Mouse (Mus musculus) limb, embryonic 13.5 days (tissue): Measurements from ENCODE around the gene Dnhd1. TPM values are rescaled to one million over a fixed set of nuclear protein-coding genes. Genes with fewer than 3 reads are reported as not detected.

Experiments
- ATAC-seq: fragments of 200-750 bp; cut with Nextera tagmentation; 2 replicates; pipeline ENCODE4 v1.8.0; 2017; ENCODE audit warnings: low read depth, moderate number of reproducible peaks, moderate TSS enrichment; ENCODE audit not compliant: low FRiP score
- H3K27ac ChIP-seq: fragments of 300-500 bp; sonication (generic); 2 replicates; pipeline ENCODE4 v1.5.1; 2015; ENCODE audit warnings: inconsistent platforms, mild to moderate bottlenecking, moderate library complexity
- H3K27me3 ChIP-seq: fragments of 300-500 bp; sonication (generic); 2 replicates; pipeline ENCODE4 v1.6.1; 2015; ENCODE audit warnings: mild to moderate bottlenecking, inconsistent platforms
- H3K36me3 ChIP-seq: fragments of 300-500 bp; sonication (generic); 2 replicates; pipeline ENCODE4 v1.6.1; 2015; ENCODE audit warnings: inconsistent platforms, mild to moderate bottlenecking, moderate library complexity
- H3K4me1 ChIP-seq: fragments of 300-500 bp; sonication (generic); 2 replicates; pipeline ENCODE4 v1.6.1; 2015; ENCODE audit warnings: inconsistent platforms
- H3K4me2 ChIP-seq: fragments of 300-500 bp; sonication (generic); replicated peaks from 2 replicates; pipeline ENCODE4 v1.6.1; 2015; ENCODE audit warnings: inconsistent platforms, mild to moderate bottlenecking, moderate library complexity
- H3K4me3 ChIP-seq: fragments of 300-500 bp; sonication (generic); 2 replicates; pipeline ENCODE4 v1.5.1; 2015; ENCODE audit warnings: moderate library complexity, mild to moderate bottlenecking, inconsistent platforms
- H3K9ac ChIP-seq: fragments of 300-500 bp; sonication (generic); 2 replicates; pipeline ENCODE4 v1.6.1; 2015; ENCODE audit warnings: mild to moderate bottlenecking, inconsistent platforms
- H3K9me3 ChIP-seq: fragments of 300-500 bp; sonication (generic); 2 replicates; pipeline ENCODE4 v1.6.1; 2016; ENCODE audit warnings: inconsistent platforms
- WGBS: fragments of 180-500 bp; shearing (Covaris S2); methylation state at CpG from one replicate; pipeline ENCODE4 v1.1.7; 2015; 5-methylcytosine and 5-hydroxymethylcytosine counted together
- polyA plus RNA-seq: library from polyadenylated mRNA; unstranded; fragments of >200 nt; fragmentation: Nextera tagmentation; extraction: Ambion mirVana; gene quantifications from 2 replicates; pipeline ENCODE4 v1.2.1, GENCODE M21; 2015

Gene Dnhd1
- polyA plus RNA-seq, 1 experiment from 2014 or later: 1.7 TPM

GRCm38 (mm10) chr7:105743926-105744590, 93.4 kb downstream of the Dnhd1 start, which contains the start of gene Taf10:
Gene Taf10 (minus strand): TSS chr7:105744361.
- H3K4me3 ChIP-seq: peak within 1 kb of the TSS; percentile 93
- peaks cover 19% of the 10 kb centered on the region for H3K4me1 ChIP-seq
- H3K36me3 ChIP-seq: peaks cover 60% of the 10 kb centered on the region
- ATAC-seq: peak; percentile 96
- no peaks in the 10 kb centered on the region for H3K27me3 ChIP-seq
- peak within 1 kb of the TSS; percentile 86 for H3K4me2 ChIP-seq
- peak within 1 kb of the TSS; percentile 92 for H3K9ac ChIP-seq
- WGBS: under 1% methylated on average over 67 of the region's 67 CpGs
- H3K9me3 ChIP-seq: no peaks in the 10 kb centered on the region
- H3K27ac ChIP-seq: peak within 1 kb of the TSS; percentile 61; the same call in 1 of the 2 replicates

- Histone ChIP-seq H3K36me3 (peaks cover 34% of the 10 kb centered on the region), H3K4me1 (peaks cover 18% of the 10 kb centered on the region)
These were observed 97.1 kb downstream of the Dnhd1 start for GRCm38 (mm10) chr7:105747776-105748175.

DNA sequence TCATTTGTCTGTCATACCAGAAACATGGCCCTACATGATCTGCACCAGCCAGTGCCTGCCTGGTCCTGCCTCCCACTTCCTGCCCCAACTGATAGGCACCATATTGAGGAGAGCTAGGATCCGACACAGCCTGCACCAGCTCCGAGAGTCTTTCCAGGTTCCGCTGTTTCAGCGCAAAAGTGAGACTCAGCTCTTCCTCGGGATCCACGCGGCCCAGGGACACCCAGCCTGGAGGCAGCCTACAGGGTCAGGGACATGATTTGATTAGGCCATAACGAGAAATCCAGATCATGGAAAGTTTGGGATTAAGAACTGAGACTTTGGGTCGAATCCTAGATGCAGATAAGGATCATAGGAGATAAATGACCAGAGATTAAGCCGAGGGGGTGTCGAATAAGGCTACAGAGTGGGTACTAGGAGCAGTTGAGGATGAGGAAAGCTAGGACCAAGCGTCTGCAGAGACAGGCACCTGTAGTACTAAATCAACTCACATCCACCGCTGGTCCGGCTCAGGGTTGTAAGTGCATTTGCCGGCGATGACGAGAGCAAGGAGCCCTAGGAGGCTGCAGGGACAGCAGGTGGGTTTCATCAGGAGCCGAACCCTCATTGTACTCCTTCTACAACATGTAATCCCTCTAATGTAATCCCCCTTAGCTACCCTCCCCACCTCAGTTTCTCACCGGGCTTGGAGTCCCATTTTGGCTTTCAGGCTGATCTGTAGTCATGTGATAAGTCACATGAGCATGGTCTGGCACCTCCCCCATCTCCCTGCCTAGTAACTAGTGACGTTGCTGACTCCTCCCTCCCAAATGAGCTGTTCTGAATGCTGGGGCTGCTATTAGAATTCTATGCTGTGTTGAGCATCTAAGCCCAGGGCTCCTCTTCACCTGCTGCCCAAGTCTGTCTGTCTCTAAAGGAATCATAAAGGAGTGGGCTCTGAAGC, 101.1 kb downstream of the Dnhd1 start, which contains the start of gene Tpp1:
TSS of gene Tpp1 (minus strand) at position 745 of the 943 bp plus-strand sequence.
- WGBS: 23% methylated on average over 20 of the region's 20 CpGs
- peak within 1 kb of the TSS; percentile 72 for H3K9ac ChIP-seq
- H3K4me3 ChIP-seq: peak within 1 kb of the TSS; percentile 59
- H3K4me1 ChIP-seq: peaks cover 5% of the 10 kb centered on the region
- no peaks in the 10 kb centered on the region for H3K9me3 ChIP-seq
- H3K36me3 ChIP-seq: peaks cover 63% of the 10 kb centered on the region
- no peaks in the 10 kb centered on the region for H3K27me3 ChIP-seq
- ATAC-seq: peak; percentile 92
- peak within 1 kb of the TSS; percentile 77 for H3K4me2 ChIP-seq
- 0 out of 2 replicates have a peak within 1 kb of the TSS, but pooled peaks have one; percentile 12 for H3K27ac ChIP-seq

More at GRCm38 (mm10) chr7:105747776-105748175, 97.1 kb downstream of the Dnhd1 start:
- WGBS: 76% methylated on average over 2 of the region's 2 CpGs
- Histone ChIP-seq H3K4me2 (no peak overlapping the region), H3K9ac (no peak overlapping the region), H3K27ac (no peak overlapping the region), H3K4me3 (no peak overlapping the region), H3K27me3 (no peaks in the 10 kb centered on the region), H3K9me3 (no peaks in the 10 kb centered on the region)
- ATAC-seq: no peak

DNA sequence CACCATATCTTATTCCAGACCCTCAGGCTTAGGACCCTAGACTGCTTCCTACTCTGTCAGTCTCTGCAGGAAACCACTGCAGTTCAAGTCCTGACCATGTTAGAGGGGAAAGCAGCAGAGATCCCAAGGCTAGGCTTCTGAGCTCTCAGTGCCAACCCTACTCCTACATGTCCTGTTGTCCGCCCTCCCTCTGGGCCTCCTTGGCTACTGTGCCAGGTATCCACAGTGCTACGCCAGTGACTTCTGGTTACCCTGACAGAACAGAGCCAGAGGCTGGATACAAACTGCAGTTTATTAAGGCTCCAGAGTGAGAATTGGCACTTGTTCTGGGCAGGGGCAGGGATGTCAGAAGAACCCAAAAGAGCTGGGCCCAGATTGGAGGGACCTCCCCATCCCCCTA, 102.1 kb downstream of the Dnhd1 start:
- Histone ChIP-seq H3K27ac (0 out of 2 replicates have a peak overlapping the region, but pooled peaks have one; percentile 1), H3K4me3 (no peak overlapping the region), H3K36me3 (peaks cover 67% of the 10 kb centered on the region), H3K9me3 (no peaks in the 10 kb centered on the region), H3K4me2 (no peak overlapping the region), H3K27me3 (no peaks in the 10 kb centered on the region), H3K9ac (no peak overlapping the region), H3K4me1 (peaks cover 5% of the 10 kb centered on the region)
- 100% methylated on average over 2 of the region's 2 CpGs for WGBS
- no peak for ATAC-seq

- H3K27me3 ChIP-seq: no peaks in the 10 kb centered on the region
- no peak overlapping the region for H3K27ac ChIP-seq
- H3K9ac ChIP-seq: 0 out of 2 replicates have a peak overlapping the region, but pooled peaks have one; percentile 8
- H3K4me2 ChIP-seq: no peak overlapping the region
- whole genome bisulfite sequencing: 91% methylated on average over 10 of the region's 10 CpGs
- peaks cover 68% of the 10 kb centered on the region for H3K36me3 ChIP-seq
- H3K4me1 ChIP-seq: peaks cover 5% of the 10 kb centered on the region
- ATAC-seq: no peak
- H3K4me3 ChIP-seq: no peak overlapping the region
- no peaks in the 10 kb centered on the region for H3K9me3 ChIP-seq
These were observed 102.7 kb downstream of the Dnhd1 start for GRCm38 (mm10) chr7:105753281-105753680.

- 30% methylated on average over 51 of the region's 51 CpGs for WGBS
- Histone ChIP-seq H3K36me3 (peaks cover 89% of the 10 kb centered on the region), H3K27me3 (0 out of 2 replicates have a peak, but pooled peaks cover 3% of the 10 kb centered on the region), H3K27ac (no peak overlapping the region), H3K4me2 (peak overlapping the region; percentile 36), H3K9me3 (no peaks in the 10 kb centered on the region), H3K9ac (no peak overlapping the region), H3K4me3 (peak overlapping the region; percentile 5; the same call in 1 of the 2 replicates), H3K4me1 (no peaks in the 10 kb centered on the region)
- peak; percentile 22; the same call in 1 of the 2 replicates for ATAC-seq
These were observed 111.3 kb downstream of the Dnhd1 start for GRCm38 (mm10) chr7:105761813-105762484.

- peaks cover 88% of the 10 kb centered on the region for H3K36me3 ChIP-seq
- peak overlapping the region; percentile 36 for H3K4me2 ChIP-seq
- peak overlapping the region; percentile 5; the same call in 1 of the 2 replicates for H3K4me3 ChIP-seq
- H3K9me3 ChIP-seq: no peaks in the 10 kb centered on the region
- H3K27me3 ChIP-seq: 0 out of 2 replicates have a peak, but pooled peaks cover 3% of the 10 kb centered on the region
- ATAC-seq: no peak; the same call in 1 of the 2 replicates
- WGBS: 42% methylated on average over 55 of the region's 55 CpGs
- H3K4me1 ChIP-seq: peaks cover 2% of the 10 kb centered on the region; the same call in 1 of the 2 replicates
- no peak overlapping the region for H3K27ac ChIP-seq
- no peak overlapping the region for H3K9ac ChIP-seq
These were observed 112.1 kb downstream of the Dnhd1 start for GRCm38 (mm10) chr7:105762517-105763270.

- ATAC-seq: no peak
- H3K27me3 ChIP-seq: 0 out of 2 replicates have a peak, but pooled peaks cover 3% of the 10 kb centered on the region
- WGBS: 88% methylated on average over 11 of the region's 11 CpGs
These were observed 113.7 kb downstream of the Dnhd1 start for GRCm38 (mm10) chr7:105764331-105764730.

DNA sequence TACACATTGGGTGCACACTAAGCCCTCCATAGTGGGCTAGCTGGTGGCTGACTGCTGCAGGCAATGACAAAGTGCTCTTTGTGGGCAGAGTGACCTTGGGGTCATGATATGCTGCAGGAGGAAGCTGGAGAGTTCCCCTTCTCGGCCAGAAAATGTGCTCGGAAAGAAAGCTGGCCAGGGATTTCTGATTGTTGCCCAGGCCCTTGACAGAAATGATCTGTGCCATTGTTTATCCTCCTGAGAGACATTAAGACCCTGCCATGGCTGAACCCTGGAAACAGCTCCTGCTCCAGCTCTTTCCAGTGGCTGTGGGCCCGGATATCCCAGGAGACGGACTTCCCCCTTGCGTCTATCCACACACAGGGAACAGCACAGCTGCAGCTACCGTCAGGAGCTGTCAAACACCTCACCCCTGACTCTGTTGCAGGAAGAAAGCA, 117.1 kb downstream of the Dnhd1 start:
- H3K27me3 ChIP-seq: 0 out of 2 replicates have a peak, but pooled peaks cover 3% of the 10 kb centered on the region
- peaks cover 97% of the 10 kb centered on the region for H3K36me3 ChIP-seq
- H3K9me3 ChIP-seq: no peaks in the 10 kb centered on the region
- WGBS: 30% methylated on average over 6 of the region's 6 CpGs
- H3K27ac ChIP-seq: peak overlapping the region; percentile 48; the same call in 1 of the 2 replicates
- H3K9ac ChIP-seq: no peak overlapping the region
- H3K4me3 ChIP-seq: no peak overlapping the region
- H3K4me2 ChIP-seq: peak overlapping the region; percentile 27; the same call in 1 of the 2 replicates
- peak; percentile 55 for ATAC-seq
- peaks cover 31% of the 10 kb centered on the region for H3K4me1 ChIP-seq

More at GRCm38 (mm10) chr7:105764331-105764730, 113.7 kb downstream of the Dnhd1 start:
- Histone ChIP-seq H3K9me3 (no peaks in the 10 kb centered on the region), H3K4me2 (no peak overlapping the region), H3K9ac (no peak overlapping the region), H3K4me1 (peaks cover 18% of the 10 kb centered on the region), H3K27ac (no peak overlapping the region), H3K36me3 (peaks cover 87% of the 10 kb centered on the region), H3K4me3 (no peak overlapping the region)

- Histone ChIP-seq H3K27ac (no peak overlapping the region), H3K27me3 (no peaks in the 10 kb centered on the region), H3K9ac (no peak overlapping the region), H3K36me3 (peaks cover 89% of the 10 kb centered on the region), H3K4me2 (no peak overlapping the region), H3K4me1 (peaks cover 46% of the 10 kb centered on the region), H3K9me3 (no peaks in the 10 kb centered on the region), H3K4me3 (no peak overlapping the region)
- WGBS: 84% methylated on average over 3 of the region's 3 CpGs
- ATAC-seq: no peak
These were observed 119.3 kb downstream of the Dnhd1 start for GRCm38 (mm10) chr7:105769959-105770358.
